Mouse (Mus musculus) bone marrow, adult 2 months (tissue): ENCODE measurements around the gene Snrnp35. TPM values are rescaled to one million over a fixed set of nuclear protein-coding genes. Genes with fewer than 3 reads are reported as not detected.

Experiments
- H3K27ac ChIP-seq: fragments of 200-500 bp; 2 replicates; pipeline ENCODE4 v1.5.1; 2012; ENCODE audit warnings: low read depth, mild to moderate bottlenecking, control low read depth, inconsistent platforms, low read length; ENCODE audit not compliant: control insufficient read depth, poor library complexity, insufficient read depth
- H3K4me1 ChIP-seq: fragments of 200-500 bp; 2 replicates; pipeline ENCODE4 v1.6.1; 2011; ENCODE audit warnings: low read length; ENCODE audit not compliant: control insufficient read depth, insufficient read depth
- H3K4me3 ChIP-seq: fragments of 200-500 bp; replicated peaks from 2 replicates; pipeline ENCODE3; 2011; ENCODE audit warnings: mild to moderate bottlenecking, low read depth, low read length, control low read depth; ENCODE audit not compliant: control insufficient read depth
- CTCF ChIP-seq: fragments of 200-500 bp; IDR thresholded peaks from 2 replicates; pipeline ENCODE4 v1.5.1; 2011; ENCODE audit warnings: low read length, control low read depth; ENCODE audit not compliant: control insufficient read depth, insufficient read depth
- POLR2A ChIP-seq: fragments of 200-500 bp; IDR thresholded peaks from 2 replicates; pipeline ENCODE4 v1.6.1; 2011; ENCODE audit warnings: low read depth, mild to moderate bottlenecking, control low read depth, low read length, borderline replicate concordance; ENCODE audit not compliant: control insufficient read depth
- WGBS: fragments of 180-500 bp; shearing (Covaris S2); methylation state at CpG from one replicate; pipeline ENCODE4 v1.1.7; 2018; 5-methylcytosine and 5-hydroxymethylcytosine counted together
- polyA plus RNA-seq: library from polyadenylated mRNA; stranded (reverse); fragments of >200 nt; gene quantifications from 2 replicates; pipeline ENCODE4 v1.2.4, GENCODE M21; 2011; ENCODE audit warnings: low replicate concordance; ENCODE audit not compliant: missing spikeins, insufficient read depth, insufficient read length

The Snrnp35 gene
- polyA plus RNA-seq, 1 experiment: 24.2 TPM

GRCm38 (mm10) chr5:124485654-124486053 lies 2.7 kb downstream of the Snrnp35 start:
- H3K4me1 ChIP-seq: no peaks in the 10 kb centered on the region
- 86% methylated on average over 5 of the region's 5 CpGs for WGBS
- H3K27ac ChIP-seq: no peak overlapping the region
- no peak overlapping the region for H3K4me3 ChIP-seq
- TF ChIP-seq POLR2A (no peak), CTCF (no peak)

- 84% methylated on average over 3 of the region's 3 CpGs for WGBS
- H3K4me1 ChIP-seq: peaks cover 5% of the 10 kb centered on the region
- H3K4me3 ChIP-seq: no peak overlapping the region
- no peak overlapping the region for H3K27ac ChIP-seq
- TF ChIP-seq CTCF (no peak), POLR2A (no peak)
Observed at GRCm38 (mm10) chr5:124488885-124489284, 6.0 kb downstream of the Snrnp35 start.

GRCm38 (mm10) chr5:124491732-124492131 lies 8.8 kb downstream of the Snrnp35 start:
- no peak overlapping the region for H3K4me3 ChIP-seq
- WGBS: 91% methylated on average over 4 of the region's 4 CpGs
- H3K4me1 ChIP-seq: peaks cover 5% of the 10 kb centered on the region
- H3K27ac ChIP-seq: no peak overlapping the region
- TF ChIP-seq CTCF: no peak
- no peak for TF ChIP-seq POLR2A

GRCm38 (mm10) chr5:124492618-124493017 lies 9.7 kb downstream of the Snrnp35 start:
- TF ChIP-seq POLR2A (no peak), CTCF (no peak)
- H3K4me3 ChIP-seq: no peak overlapping the region
- H3K4me1 ChIP-seq: peaks cover 6% of the 10 kb centered on the region
- 48% methylated on average over 4 of the region's 4 CpGs for WGBS
- H3K27ac ChIP-seq: no peak overlapping the region

- 32% methylated on average over 11 of the region's 11 CpGs for WGBS
- H3K4me1 ChIP-seq: peaks cover 11% of the 10 kb centered on the region
- TF ChIP-seq POLR2A (no peak), CTCF (peak; percentile 56)
- no peak overlapping the region for H3K27ac ChIP-seq
- H3K4me3 ChIP-seq: no peak overlapping the region
Observed at GRCm38 (mm10) chr5:124493455-124493854, 10.5 kb downstream of the Snrnp35 start.

- H3K4me3 ChIP-seq: no peak overlapping the region
- H3K27ac ChIP-seq: no peak overlapping the region
- no peak for TF ChIP-seq CTCF
- TF ChIP-seq POLR2A: no peak
- H3K4me1 ChIP-seq: peaks cover 13% of the 10 kb centered on the region
- 87% methylated on average over 7 of the region's 7 CpGs for WGBS
Observed at GRCm38 (mm10) chr5:124495547-124495946, 12.6 kb downstream of the Snrnp35 start.

GRCm38 (mm10) chr5:124496614-124497514 lies 13.9 kb downstream of the Snrnp35 start:
- Histone ChIP-seq H3K4me1 (peaks cover 13% of the 10 kb centered on the region), H3K4me3 (no peak overlapping the region), H3K27ac (peak overlapping the region; percentile 60)
- TF ChIP-seq POLR2A (no peak), CTCF (no peak)
- WGBS: 33% methylated on average over 15 of the region's 15 CpGs

GRCm38 (mm10) chr5:124498221-124498876 lies 15.4 kb downstream of the Snrnp35 start:
- TF ChIP-seq CTCF (no peak), POLR2A (no peak)
- no peak overlapping the region for H3K27ac ChIP-seq
- H3K4me1 ChIP-seq: peaks cover 10% of the 10 kb centered on the region
- no peak overlapping the region for H3K4me3 ChIP-seq
- WGBS: 19% methylated on average over 9 of the region's 9 CpGs
